In genomic region chr3:63815131-63815530, GRCm38 (mm10) we compare ENCODE assay signal across 16 mouse cellular contexts.
DNase-seq lines count a peak whose midpoint lies in the region; ATAC-seq and TF ChIP-seq lines count a peak whose summit lies in the region.
"Had no signal": no experiment of that assay in that cellular context is flagged by ENCODE, and none has a peak within 500 bp of the region (broad histone marks: within the 10 kb centered on the region; RNA-seq: fewer than 3 reads in every experiment).

No protein-coding gene starts in this region.

- no peak for ATAC-seq in midbrain, embryonic 11.5 days (ENCODE audit: low FRiP score)
- ATAC-seq in midbrain, postnatal 0 days (ENCODE audit: low FRiP score), result no peak
- ATAC-seq in kidney, postnatal 0 days (replicated peaks; ENCODE audit: low FRiP score, low read depth), result no peak

- H3K27ac ChIP-seq in midbrain, embryonic 11.5 days (ENCODE audit: low read depth, low read length), result no peak overlapping the region
- H3K27ac ChIP-seq in midbrain, postnatal 0 days (ENCODE audit: low read depth, low read length), result no peak overlapping the region
- H3K27ac ChIP-seq in kidney, postnatal 0 days, result no peak overlapping the region
- H3K27ac ChIP-seq: embryonic facial prominence, embryonic 13.5 days; limb, embryonic 13.5 days; neural tube, embryonic 15.5 days had no signal

- no peaks in the 10 kb centered on the region for H3K4me1 ChIP-seq in midbrain, embryonic 11.5 days (ENCODE audit: control insufficient read depth, insufficient read depth, low read length)
- H3K4me1 ChIP-seq in midbrain, postnatal 0 days (ENCODE audit: insufficient read depth, low read length), result no peaks in the 10 kb centered on the region
- H3K4me1 ChIP-seq in kidney, postnatal 0 days (replicated peaks; ENCODE audit: insufficient read depth, low read length), result no peaks in the 10 kb centered on the region; the same call in 1 of the 2 replicates
- H3K4me1 ChIP-seq: neural tube, embryonic 15.5 days had no signal

- H3K27me3 ChIP-seq in midbrain, embryonic 11.5 days (ENCODE audit: control insufficient read depth, insufficient read depth, low read length), result no peaks in the 10 kb centered on the region
- no peaks in the 10 kb centered on the region for H3K27me3 ChIP-seq in midbrain, postnatal 0 days (ENCODE audit: insufficient read depth, low read length)
- no peaks in the 10 kb centered on the region for H3K27me3 ChIP-seq in kidney, postnatal 0 days (ENCODE audit: insufficient read depth, low read length)
- H3K27me3 ChIP-seq: embryonic facial prominence, embryonic 13.5 days; limb, embryonic 13.5 days; neural tube, embryonic 15.5 days had no signal

- H3K9me3 ChIP-seq in midbrain, embryonic 11.5 days (ENCODE audit: control insufficient read depth, low read length), result no peaks in the 10 kb centered on the region
- no peaks in the 10 kb centered on the region for H3K9me3 ChIP-seq in midbrain, postnatal 0 days (ENCODE audit: low read length)
- H3K9me3 ChIP-seq in kidney, postnatal 0 days (replicated peaks; ENCODE audit: low read length), result no peaks in the 10 kb centered on the region
- H3K9me3 ChIP-seq: embryonic facial prominence, embryonic 13.5 days; limb, embryonic 13.5 days; neural tube, embryonic 15.5 days had no signal

- H3K36me3 ChIP-seq in midbrain, embryonic 11.5 days (ENCODE audit: control insufficient read depth, insufficient read depth, low read length), result no peaks in the 10 kb centered on the region
- H3K36me3 ChIP-seq in midbrain, postnatal 0 days (ENCODE audit: insufficient read depth, low read length), result no peaks in the 10 kb centered on the region
- H3K36me3 ChIP-seq in kidney, postnatal 0 days (ENCODE audit: insufficient read depth, low read length), result no peaks in the 10 kb centered on the region
- H3K36me3 ChIP-seq: embryonic facial prominence, embryonic 13.5 days; limb, embryonic 13.5 days; neural tube, embryonic 15.5 days had no signal

- 87% methylated on average over 3 of the region's 3 CpGs for WGBS in midbrain, embryonic 11.5 days
- 78% methylated on average over 3 of the region's 3 CpGs for WGBS in midbrain, postnatal 0 days
- WGBS in kidney, postnatal 0 days, result 44% methylated on average over 3 of the region's 3 CpGs

- DNase-seq in kidney, adult 11 months, result peak; percentile 5
- DNase-seq in kidney, adult 18-20 months, result no peak
- DNase-seq in midbrain, embryonic 11.5 days (ENCODE audit: low spot score, missing footprints), result peak; percentile 1
- DNase-seq in midbrain, postnatal 0 days (ENCODE audit: low spot score), result no peak
- DNase-seq in kidney, postnatal 0 days (ENCODE audit: low spot score), result peak; percentile 53
- DNase-seq in layer of hippocampus, adult 11-12 months (ENCODE audit: low spot score), result no peak
- no peak for DNase-seq in adrenal gland, adult (ENCODE audit: inconsistent age in 2 of 2, low spot score in 1 of 2)
- DNase-seq: adrenal gland, postnatal 14 days; cerebellum, adult 9-11 months; gastrocnemius, postnatal 14 days; lung, postnatal 14 days; midbrain, embryonic 14.5 days had no signal

- no peak for TF ChIP-seq CTCF in midbrain, postnatal 0 days (IDR thresholded peaks at IDR 0.05)
- TF ChIP-seq CTCF in kidney, postnatal 0 days (IDR thresholded peaks at IDR 0.05; ENCODE audit: low read depth), result no peak

- H3K4me3 ChIP-seq in midbrain, embryonic 11.5 days (ENCODE audit: low read depth, low read length), result no peak overlapping the region
- H3K4me3 ChIP-seq in midbrain, postnatal 0 days (ENCODE audit: low read depth, low read length), result no peak overlapping the region
- H3K4me3 ChIP-seq in kidney, postnatal 0 days (replicated peaks; ENCODE audit: low read depth, low read length), result no peak overlapping the region
- H3K4me3 ChIP-seq: embryonic facial prominence, embryonic 13.5 days; limb, embryonic 13.5 days; myocyte; neural tube, embryonic 15.5 days had no signal

- no peak overlapping the region for H3K4me2 ChIP-seq in midbrain, embryonic 11.5 days
- no peak overlapping the region for H3K4me2 ChIP-seq in midbrain, postnatal 0 days (ENCODE audit: low read depth, low read length, poor library complexity, severe bottlenecking)
- no peak overlapping the region for H3K4me2 ChIP-seq in kidney, postnatal 0 days (ENCODE audit: low read length)
- H3K4me2 ChIP-seq: embryonic facial prominence, embryonic 13.5 days; limb, embryonic 13.5 days; neural tube, embryonic 15.5 days had no signal

- H3K9ac ChIP-seq in midbrain, embryonic 11.5 days (ENCODE audit: low read length), result no peak overlapping the region
- H3K9ac ChIP-seq in midbrain, postnatal 0 days (replicated peaks; ENCODE audit: low read length, poor library complexity, severe bottlenecking), result no peak overlapping the region
- H3K9ac ChIP-seq in kidney, postnatal 0 days (ENCODE audit: low read depth, low read length), result no peak overlapping the region
- H3K9ac ChIP-seq: embryonic facial prominence, embryonic 13.5 days; limb, embryonic 13.5 days; neural tube, embryonic 15.5 days had no signal

Comparison
In these comparisons a context has a peak if more than half of its experiments do, and no peak if none do; other contexts are left out.
1. DNase-seq: peak in kidney, adult 11 months (single experiment), midbrain, embryonic 11.5 days (single experiment) and kidney, postnatal 0 days (single experiment); none in kidney, adult 18-20 months (single experiment), midbrain, postnatal 0 days (single experiment), layer of hippocampus, adult 11-12 months (single experiment) and adrenal gland, adult (0 of 2).